Mouse (Mus musculus): ENCODE results near the gene Cfap52.

Gene Cfap52

DNA sequence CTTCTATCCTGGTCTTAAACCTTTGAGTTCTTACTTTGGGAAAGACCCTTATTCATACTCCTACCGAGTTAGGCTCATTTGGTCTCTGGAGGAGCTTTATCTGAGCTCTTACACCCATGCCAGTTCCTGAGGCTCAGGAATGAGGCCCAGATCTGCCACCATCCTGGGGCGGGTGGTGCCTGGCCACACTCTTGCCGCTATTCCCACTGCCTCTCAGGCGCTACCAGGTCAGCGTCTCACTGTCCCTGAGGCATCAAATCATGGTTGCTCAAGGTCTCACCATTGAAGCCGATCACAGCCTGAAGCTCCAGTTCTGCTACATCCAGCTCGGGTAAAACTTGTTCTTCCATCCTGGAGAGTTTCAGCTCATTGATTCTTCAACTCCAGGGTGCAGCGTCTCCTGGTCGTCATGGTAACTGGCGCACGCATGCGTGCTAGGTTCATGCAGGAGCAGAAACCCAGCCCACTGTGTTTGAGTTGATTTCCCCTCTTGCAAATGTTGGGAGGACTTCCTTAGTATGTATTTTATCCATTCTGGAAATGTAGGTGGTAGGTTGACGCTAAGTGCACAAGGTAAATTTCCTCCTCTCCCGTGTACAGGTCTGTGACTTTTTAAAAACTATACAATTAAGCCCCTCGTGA is at the start of gene Cfap52:
Gene Cfap52, minus strand, starts transcription at position 410 of the 642 bp plus-strand sequence.
- peak; percentile 66 for DNase-seq (ENCODE audit: low spot score)

DNA sequence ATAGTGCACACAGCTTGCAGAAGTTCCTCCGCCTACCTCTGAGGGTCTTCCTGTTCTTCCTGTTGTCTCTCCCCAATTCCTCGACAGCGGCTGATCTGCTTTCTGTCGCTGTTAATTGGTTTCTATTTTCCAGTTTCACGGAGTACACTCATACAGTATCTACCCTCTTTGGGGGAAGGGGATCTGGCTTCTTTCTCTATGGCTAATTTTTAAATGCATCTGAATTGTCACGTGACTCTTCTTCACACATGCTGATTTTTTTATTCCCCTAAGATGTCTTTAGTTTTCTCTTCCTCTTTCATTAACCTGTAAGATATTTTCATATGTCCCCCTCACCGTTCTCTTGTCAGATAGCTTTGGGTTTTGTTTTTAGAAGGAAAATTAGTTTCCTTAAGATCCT is 46.8 kb upstream of the Cfap52 start:
- DNase-seq (ENCODE audit: low spot score) = no peak

DNA sequence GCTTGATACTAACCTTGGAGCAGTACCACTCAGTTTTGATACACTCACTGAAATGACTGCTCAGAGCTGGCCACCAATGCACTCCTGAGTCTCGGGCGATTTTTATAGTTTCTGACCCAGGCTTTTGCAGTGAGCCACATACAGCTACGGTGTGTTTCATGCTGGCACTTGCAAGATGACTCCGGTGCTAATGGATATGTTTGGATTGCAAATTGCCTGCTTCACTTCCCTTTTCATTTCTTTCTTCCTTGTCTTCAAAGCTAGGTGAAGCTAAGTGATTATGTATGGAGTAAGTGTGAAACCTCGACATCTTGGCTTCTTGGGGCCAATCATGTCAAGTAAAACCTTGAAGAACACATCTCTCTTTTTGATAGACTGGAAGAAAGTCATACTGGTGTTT is 43.9 kb upstream of the Cfap52 start:
- DNase-seq (ENCODE audit: low spot score) = no peak

DNA sequence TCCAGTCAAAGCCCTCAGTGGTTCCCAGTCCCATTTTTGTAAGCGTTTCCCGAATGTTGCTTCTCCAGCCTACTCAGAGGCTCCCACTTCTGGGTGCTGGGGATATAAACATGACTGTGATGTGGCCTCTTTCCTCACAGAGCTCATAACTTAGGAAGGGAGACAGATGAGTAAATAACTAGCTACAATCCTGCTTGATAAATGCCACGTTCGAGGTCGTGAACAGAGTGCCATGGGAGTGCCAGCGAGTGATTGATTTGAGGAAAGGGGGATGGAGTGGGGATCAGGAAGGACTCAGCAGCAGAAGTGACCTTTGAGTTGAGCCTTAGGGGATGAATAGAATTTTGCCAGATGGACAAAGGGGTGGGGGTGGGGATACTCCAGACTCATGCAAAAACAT is 42.2 kb upstream of the Cfap52 start:
- DNase-seq (ENCODE audit: low spot score) = no peak

GRCm38 (mm10) chr11:68006216-68006789 is 40.9 kb upstream of the Cfap52 start:
- DNase-seq (ENCODE audit: low spot score) = no peak

- DNase-seq (ENCODE audit: low spot score) = peak; percentile 39
Measured at GRCm38 (mm10) chr11:68004191-68004590, 38.7 kb upstream of the Cfap52 start.

- DNase-seq (ENCODE audit: low spot score) = no peak
Measured at GRCm38 (mm10) chr11:67999629-68000028, 34.2 kb upstream of the Cfap52 start.

- peak; percentile 40 for DNase-seq (ENCODE audit: low spot score)
Measured at GRCm38 (mm10) chr11:67998905-67999304, 33.5 kb upstream of the Cfap52 start.

- DNase-seq (ENCODE audit: low spot score) = no peak
Measured at GRCm38 (mm10) chr11:67995965-67996364, 30.5 kb upstream of the Cfap52 start.

GRCm38 (mm10) chr11:67991240-67991639 is 25.8 kb upstream of the Cfap52 start:
- DNase-seq (ENCODE audit: low spot score) = no peak

DNA sequence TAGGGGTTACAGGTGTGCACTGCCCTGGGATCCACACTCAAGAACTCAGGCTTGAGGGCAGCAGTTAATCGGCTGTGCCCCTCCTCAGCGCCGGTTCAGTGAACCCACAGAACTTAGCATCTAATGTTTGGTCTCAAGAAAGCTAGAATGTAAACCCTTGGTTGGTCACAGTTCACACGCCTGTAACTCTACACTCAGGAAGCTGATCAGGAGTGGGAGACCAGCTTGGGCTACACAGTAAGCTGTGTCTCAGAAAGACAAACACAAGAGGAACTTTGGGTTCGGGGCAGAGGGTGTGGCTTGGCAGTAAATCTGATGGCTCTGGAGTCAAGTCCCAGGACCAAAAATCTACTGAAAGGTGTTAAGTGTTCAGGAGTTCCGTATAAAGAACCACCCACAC is 18.1 kb upstream of the Cfap52 start:
- no peak for DNase-seq (ENCODE audit: low spot score)

DNA sequence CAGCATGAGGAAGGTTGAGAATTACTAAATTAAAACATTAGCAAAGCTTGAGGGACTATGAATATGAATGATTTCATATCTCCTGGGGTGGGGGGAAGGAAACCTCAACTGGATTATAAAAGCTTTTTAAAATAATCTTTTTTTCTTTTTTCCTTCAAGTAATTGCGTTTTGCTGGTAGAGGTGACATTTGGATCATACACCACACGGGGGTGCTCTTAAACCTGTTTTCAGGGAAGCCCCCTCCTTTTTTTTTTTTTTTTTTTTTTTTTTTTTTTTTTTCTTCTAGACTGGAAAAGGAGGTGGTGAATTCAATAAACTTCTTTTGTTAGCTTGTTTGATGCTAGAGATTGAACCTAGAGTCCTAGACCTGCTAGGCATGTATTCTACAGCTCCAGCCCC is 9.8 kb upstream of the Cfap52 start:
- DNase-seq (ENCODE audit: low spot score) = no peak

DNA sequence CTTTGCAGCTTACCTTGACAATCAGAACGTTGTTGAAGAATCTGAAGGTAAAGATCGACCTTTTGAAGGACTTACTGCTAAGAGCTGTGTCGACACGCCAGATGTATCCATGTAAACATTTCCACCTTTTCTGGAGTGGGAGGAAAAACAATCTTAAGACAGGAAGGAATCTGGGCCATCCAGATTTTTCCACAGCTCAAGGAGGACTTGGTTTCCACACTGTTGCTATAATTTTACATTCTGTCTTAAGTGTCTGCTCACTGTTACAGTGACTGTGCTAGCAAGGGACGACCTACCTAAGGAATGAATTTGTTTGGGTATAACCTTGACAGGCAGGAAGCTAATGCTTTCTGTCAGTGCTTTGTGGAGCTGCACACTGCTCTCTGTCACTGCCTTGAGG is 7.8 kb upstream of the Cfap52 start:
- no peak for DNase-seq (ENCODE audit: low spot score)

DNA sequence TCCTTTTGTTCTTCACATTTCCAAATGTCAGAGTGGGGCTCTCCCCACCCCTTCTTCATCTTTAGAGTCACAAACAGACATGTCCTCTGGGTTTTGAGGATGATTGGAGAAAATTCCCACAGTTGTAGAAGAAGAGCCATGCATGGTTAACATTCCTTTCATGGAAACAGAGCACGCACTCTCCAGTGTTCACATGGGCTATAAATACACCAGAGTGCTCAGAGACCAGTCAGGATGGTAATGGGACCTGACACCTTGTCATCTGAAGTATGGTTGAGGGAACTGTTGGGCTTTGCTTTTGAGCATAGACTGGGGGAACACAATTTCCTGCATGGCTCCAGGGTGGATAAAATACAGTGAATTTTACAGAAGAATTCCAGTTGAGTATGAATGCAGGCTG is 7.2 kb upstream of the Cfap52 start:
- DNase-seq (ENCODE audit: low spot score) = no peak

DNA sequence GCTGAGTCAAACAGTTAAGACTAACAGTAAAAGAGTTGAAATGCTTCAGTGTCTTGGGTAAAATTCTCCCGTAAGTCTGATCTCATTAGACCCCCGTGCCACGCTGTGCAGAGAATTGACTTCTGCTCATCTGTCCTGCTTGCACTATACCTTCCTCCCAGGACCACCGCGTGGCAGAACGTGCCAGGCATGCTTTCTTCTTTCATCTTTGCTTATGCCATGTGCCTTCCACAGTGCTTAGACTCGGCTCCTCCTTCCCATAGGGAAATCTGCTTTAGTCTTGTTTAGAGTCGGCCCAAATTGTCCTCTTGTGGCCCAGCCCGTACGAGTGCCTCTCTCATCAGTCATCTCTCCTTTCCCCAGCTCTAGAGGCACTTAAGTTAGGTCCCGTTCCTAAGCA is 2.4 kb upstream of the Cfap52 start:
- DNase-seq (ENCODE audit: low spot score) = no peak

GRCm38 (mm10) chr11:67965905-67966878 is 741 bp upstream of the Cfap52 start, which contains the start of gene Stx8:
Gene Stx8, plus strand, starts transcription at chr11:67966193.
- DNase-seq (ENCODE audit: low spot score) = peak; percentile 80

DNA sequence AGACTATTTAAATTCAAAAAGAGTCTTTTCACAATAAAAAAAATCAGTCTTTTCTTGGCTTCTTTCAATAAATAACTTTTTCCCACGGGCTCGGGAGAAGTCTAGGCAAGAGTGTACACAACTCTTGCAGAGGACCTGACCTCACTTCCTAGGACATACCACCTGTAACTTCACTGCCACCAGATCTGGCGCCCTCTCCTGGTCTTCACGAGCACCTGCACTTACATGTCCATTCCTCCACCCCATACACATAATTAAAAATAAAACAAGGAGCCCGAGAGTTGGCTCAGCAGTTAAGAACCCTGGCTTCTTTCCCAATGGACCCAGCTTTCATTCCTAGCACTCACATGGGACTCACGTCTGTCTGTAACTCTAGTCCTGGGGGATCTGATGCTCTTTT is 1.3 kb downstream of the Cfap52 start:
- no peak for DNase-seq (ENCODE audit: low spot score)

DNA sequence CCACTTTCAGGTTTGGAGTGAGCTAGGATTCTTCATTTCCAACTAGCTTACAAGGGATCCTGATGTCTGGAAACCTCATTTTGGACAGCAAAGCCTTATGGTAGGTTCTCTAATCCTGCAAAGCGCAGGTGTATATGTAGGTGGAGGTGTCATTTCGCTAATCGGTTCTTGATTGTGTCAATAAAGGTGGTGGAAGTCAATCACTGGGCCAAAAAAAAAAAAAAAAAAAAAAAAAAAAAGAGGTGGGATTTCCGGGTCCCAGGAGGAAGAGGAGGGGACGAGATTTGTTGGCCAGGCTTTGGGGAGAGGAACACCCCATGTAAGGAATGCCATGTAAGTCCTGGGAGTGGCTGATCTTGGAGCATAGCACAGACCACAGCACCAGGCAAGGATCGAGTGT is 11.0 kb downstream of the Cfap52 start:
- DNase-seq (ENCODE audit: low spot score) = no peak

DNA sequence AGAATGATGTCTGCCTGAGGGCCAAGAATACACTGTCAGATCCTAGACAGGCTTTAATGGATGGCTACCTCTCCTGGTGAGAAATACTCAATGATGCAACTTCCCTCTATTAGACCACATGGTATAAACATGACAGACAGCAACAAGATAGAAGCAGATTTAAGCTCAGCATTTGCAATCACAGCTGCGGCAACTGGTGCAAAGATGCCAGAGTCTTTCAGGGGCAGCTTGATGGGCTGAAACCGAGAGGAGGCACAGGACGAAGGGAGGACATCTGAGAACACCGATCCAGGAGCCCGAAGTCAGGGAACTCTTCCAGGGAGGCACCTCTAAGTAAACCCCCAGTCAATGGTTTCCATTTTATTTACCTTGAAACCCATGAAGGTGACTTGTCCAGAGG is 11.8 kb downstream of the Cfap52 start:
- DNase-seq (ENCODE audit: low spot score) = no peak

GRCm38 (mm10) chr11:67949475-67949874 is 16.0 kb downstream of the Cfap52 start:
- DNase-seq (ENCODE audit: low spot score) = no peak

DNA sequence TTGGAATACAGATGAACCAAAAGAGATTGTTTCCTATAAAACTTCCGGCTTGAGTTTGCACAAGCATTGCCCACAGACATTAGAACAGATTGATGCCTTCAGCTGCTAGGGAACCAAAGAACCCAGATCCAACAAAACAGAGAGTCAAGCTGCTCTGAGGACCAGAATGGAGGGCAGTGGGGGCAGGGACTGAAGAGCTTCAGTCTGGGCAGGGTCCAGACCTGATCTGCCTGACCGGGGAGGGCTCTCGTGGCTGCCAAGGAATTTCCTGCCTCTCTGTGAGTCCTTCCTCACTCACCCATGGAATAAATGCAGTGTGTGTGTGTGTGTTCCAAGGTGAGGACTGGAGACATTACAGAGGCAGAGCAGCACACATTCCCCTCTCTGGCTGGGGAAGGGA is 17.2 kb downstream of the Cfap52 start:
- no peak for DNase-seq (ENCODE audit: low spot score)

GRCm38 (mm10) chr11:67932156-67932555 is 33.3 kb downstream of the Cfap52 start:
- no peak for DNase-seq (ENCODE audit: low spot score)

Measured in left cerebral cortex, adult 11 months (tissue).